Mouse (Mus musculus): Measurements from ENCODE around the gene Gm44790. TPM values are rescaled to one million over a fixed set of nuclear protein-coding genes. Genes with fewer than 3 reads are reported as not detected.

The Gm44790 gene
- polyA plus RNA-seq, 1 experiment from 2014 or later, result not detected

DNA sequence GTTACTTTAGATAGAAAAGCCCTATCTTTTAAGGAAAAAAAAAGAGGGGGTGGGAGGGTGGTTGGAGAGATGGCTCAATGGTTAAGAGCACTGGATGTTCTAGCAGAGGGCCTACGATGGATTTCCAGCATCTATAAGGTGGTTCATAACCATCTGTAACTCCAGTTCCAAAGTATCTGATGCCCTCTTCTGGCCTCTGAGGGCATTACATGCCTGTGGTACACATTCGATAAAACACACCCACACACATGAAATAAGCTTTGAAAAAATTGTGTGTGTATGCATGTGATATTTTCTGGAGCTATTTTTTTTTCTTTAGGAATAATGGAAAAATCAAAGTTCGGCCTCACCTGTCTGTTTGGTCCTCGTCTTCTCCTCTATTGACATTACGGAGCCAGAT lies 35.1 kb upstream of the Gm44790 start:
- Histone ChIP-seq H3K4me2 (replicated peaks; ENCODE audit: low read depth, low read length) (no peak overlapping the region), H3K4me1 (replicated peaks; ENCODE audit: control insufficient read depth, insufficient read depth, low read length) (peaks cover 8% of the 10 kb centered on the region; the same call in 1 of the 2 replicates), H3K9me3 (ENCODE audit: control insufficient read depth, low read length) (no peaks in the 10 kb centered on the region), H3K27me3 (ENCODE audit: control insufficient read depth, insufficient read depth, low read length) (no peaks in the 10 kb centered on the region), H3K27ac (ENCODE audit: low read depth, low read length) (no peak overlapping the region), H3K36me3 (ENCODE audit: control insufficient read depth, insufficient read depth, low read length) (peaks cover 19% of the 10 kb centered on the region), H3K9ac (ENCODE audit: low read depth, low read length) (no peak overlapping the region), H3K4me3 (ENCODE audit: low read depth, low read length) (no peak overlapping the region)
- DNase-seq (ENCODE audit: low spot score) (peak; percentile 42), ATAC-seq (ENCODE audit: low FRiP score) (no peak)
- 96% methylated on average over 5 of the region's 5 CpGs for WGBS

DNA sequence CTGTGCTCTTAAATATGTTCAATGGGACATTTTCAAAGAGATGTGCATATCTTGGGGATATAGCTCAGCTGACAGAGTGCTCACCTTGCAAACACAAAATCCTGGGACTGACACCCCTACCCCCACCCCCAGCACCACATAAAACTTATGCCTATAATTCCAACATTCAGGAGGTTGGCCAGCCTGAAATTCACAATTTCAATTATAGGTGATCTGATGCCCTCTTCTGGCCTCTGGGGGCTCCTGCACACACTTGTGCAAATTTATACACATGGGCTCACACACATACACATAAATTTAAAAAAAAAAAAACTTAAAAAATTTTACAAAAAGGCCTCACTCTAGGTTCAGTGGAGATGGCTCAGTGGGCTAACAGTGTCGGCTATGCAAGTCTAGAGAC lies 33.3 kb upstream of the Gm44790 start:
- H3K9ac ChIP-seq (ENCODE audit: low read depth, low read length), result no peak overlapping the region
- DNase-seq (ENCODE audit: low spot score) (no peak), ATAC-seq (ENCODE audit: low FRiP score) (no peak)
- no peaks in the 10 kb centered on the region for H3K27me3 ChIP-seq (ENCODE audit: control insufficient read depth, insufficient read depth, low read length)
- no peak overlapping the region for H3K4me2 ChIP-seq (replicated peaks; ENCODE audit: low read depth, low read length)
- peaks cover 19% of the 10 kb centered on the region for H3K36me3 ChIP-seq (ENCODE audit: control insufficient read depth, insufficient read depth, low read length)
- H3K4me3 ChIP-seq (ENCODE audit: low read depth, low read length), result no peak overlapping the region
- 93% methylated on average over 1 of the region's 1 CpGs for WGBS
- no peaks in the 10 kb centered on the region for H3K9me3 ChIP-seq (ENCODE audit: control insufficient read depth, low read length)
- no peak overlapping the region for H3K27ac ChIP-seq (ENCODE audit: low read depth, low read length)
- peaks cover 8% of the 10 kb centered on the region; the same call in 1 of the 2 replicates for H3K4me1 ChIP-seq (replicated peaks; ENCODE audit: control insufficient read depth, insufficient read depth, low read length)

DNA sequence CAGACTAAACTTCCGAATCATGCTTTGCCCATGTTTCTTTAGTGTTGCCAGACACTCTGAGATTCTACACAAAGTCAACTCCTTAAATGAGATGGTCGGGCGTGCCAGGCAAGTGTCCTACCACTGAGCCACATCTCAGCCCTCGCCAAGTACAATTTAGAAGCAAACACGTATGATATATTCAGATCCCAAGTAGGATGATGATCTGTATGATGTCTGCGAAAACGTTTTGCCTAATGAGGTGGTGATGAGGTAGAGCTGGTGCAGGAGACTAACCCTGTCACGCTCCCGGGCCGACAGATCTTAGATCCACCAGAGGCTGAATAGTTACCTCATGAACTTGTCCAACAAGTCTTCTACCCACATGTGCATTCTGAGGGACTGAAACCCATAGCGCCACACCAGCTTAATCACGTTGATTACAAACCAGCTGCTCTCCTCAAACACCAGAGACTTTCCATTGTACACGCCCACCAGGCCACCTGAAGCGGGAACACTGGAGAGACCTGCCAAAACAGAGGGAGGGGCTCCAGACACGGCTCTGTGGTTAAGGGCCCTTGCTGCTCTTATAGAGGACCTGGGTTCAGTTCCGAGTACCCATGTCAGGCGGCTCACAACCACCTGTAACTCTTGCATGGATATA lies 32.3 kb upstream of the Gm44790 start:
- ATAC-seq (ENCODE audit: low FRiP score), result no peak
- Histone ChIP-seq H3K9me3 (ENCODE audit: control insufficient read depth, low read length) (no peaks in the 10 kb centered on the region), H3K27me3 (ENCODE audit: control insufficient read depth, insufficient read depth, low read length) (no peaks in the 10 kb centered on the region), H3K4me3 (ENCODE audit: low read depth, low read length) (no peak overlapping the region), H3K4me2 (replicated peaks; ENCODE audit: low read depth, low read length) (no peak overlapping the region), H3K4me1 (replicated peaks; ENCODE audit: control insufficient read depth, insufficient read depth, low read length) (peaks cover 8% of the 10 kb centered on the region; the same call in 1 of the 2 replicates), H3K27ac (ENCODE audit: low read depth, low read length) (no peak overlapping the region), H3K9ac (ENCODE audit: low read depth, low read length) (no peak overlapping the region), H3K36me3 (ENCODE audit: control insufficient read depth, insufficient read depth, low read length) (peaks cover 19% of the 10 kb centered on the region)
- DNase-seq (ENCODE audit: low spot score), result no peak
- 95% methylated on average over 17 of the region's 17 CpGs for WGBS

DNA sequence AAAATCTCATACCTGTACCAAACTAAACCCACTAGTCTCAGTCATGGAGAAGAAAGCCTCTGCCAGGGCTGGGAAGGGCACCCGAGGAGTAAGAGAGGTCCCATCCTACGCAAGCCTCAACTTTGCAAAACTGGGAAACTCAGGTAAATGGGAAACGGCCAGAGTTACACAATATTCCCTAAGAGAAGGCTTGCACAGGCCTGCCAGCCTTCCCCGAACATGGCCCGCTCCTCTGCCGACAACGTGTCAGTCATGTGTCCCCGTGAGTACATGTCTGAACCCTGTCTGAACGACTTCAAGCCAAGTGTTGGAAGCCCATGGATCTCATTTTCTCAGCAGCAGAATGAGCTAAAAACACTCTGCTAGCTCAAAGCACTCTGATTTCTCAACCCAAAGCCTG lies 31.4 kb upstream of the Gm44790 start:
- 87% methylated on average over 9 of the region's 9 CpGs for WGBS
- no peaks in the 10 kb centered on the region for H3K27me3 ChIP-seq (ENCODE audit: control insufficient read depth, insufficient read depth, low read length)
- ATAC-seq (ENCODE audit: low FRiP score) (no peak), DNase-seq (ENCODE audit: low spot score) (no peak)
- H3K36me3 ChIP-seq (ENCODE audit: control insufficient read depth, insufficient read depth, low read length), result peaks cover 19% of the 10 kb centered on the region
- peak overlapping the region; percentile 85; the same call in 1 of the 2 replicates for H3K4me3 ChIP-seq (ENCODE audit: low read depth, low read length)
- no peaks in the 10 kb centered on the region for H3K9me3 ChIP-seq (ENCODE audit: control insufficient read depth, low read length)
- H3K27ac ChIP-seq (ENCODE audit: low read depth, low read length), result no peak overlapping the region
- H3K9ac ChIP-seq (ENCODE audit: low read depth, low read length), result no peak overlapping the region
- peak overlapping the region; percentile 72; the same call in 1 of the 2 replicates for H3K4me2 ChIP-seq (replicated peaks; ENCODE audit: low read depth, low read length)
- peaks cover 8% of the 10 kb centered on the region; the same call in 1 of the 2 replicates for H3K4me1 ChIP-seq (replicated peaks; ENCODE audit: control insufficient read depth, insufficient read depth, low read length)

DNA sequence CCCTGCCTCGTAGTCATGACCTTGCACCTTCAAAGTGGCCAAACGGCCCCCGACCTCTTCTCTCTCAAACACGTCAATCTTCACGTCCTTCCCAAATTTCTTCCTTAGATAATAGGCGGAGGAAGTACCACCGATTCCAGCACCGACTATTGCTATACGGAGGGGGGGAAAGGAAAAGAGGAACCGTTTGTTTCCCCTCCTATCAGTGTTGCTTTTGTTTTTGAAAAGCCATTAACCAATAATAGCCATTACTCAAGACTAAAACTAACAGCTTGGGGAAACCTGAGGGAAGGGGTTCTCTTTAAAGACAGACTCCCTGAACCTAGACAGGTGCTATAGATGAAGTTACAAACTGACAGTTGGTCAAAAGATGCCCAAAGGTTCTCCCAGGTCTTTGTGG lies 30.5 kb upstream of the Gm44790 start:
- WGBS, result 41% methylated on average over 10 of the region's 10 CpGs
- no peak for ATAC-seq (ENCODE audit: low FRiP score)

DNA sequence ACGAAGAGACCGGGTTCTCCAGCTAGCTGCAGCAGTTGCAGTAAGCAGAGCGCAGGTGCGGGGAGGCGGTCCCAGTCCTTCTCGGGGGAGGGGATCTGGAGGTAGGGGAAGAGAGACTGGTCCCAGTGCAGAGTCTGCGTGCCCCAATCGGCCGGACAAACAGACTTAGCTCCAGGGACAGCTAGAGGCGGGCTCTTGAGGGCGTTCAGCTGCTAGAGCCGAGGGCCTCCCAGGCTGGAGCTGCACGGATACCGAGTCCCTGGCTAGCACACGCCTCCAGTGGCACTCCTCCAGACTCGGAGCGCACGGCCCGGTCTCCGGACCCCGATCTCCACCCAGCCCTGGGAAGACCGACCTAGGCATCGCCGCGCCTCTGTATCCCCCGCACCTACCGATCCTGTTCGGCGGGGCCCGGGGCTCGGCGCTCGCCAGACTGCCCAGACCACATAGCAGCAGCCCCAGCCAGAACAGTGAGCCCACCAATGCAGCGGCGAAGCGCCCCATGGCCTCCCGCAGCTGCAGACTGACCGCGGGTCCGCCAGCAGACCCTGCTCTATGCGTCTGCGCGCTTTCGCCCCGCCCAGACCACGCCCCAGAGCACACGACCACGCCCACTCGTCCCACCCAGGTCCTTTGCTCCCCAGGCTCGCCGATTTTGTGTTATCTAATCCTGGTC lies 29.7 kb upstream of the Gm44790 start, which contains the start of gene Pcyox1:
TSS of gene Pcyox1 (minus strand) at position 574 of the 676 bp plus-strand sequence.
- Histone ChIP-seq H3K27ac (ENCODE audit: low read depth, low read length) (peak within 1 kb of the TSS; percentile 83), H3K27me3 (ENCODE audit: control insufficient read depth, insufficient read depth, low read length) (no peaks in the 10 kb centered on the region), H3K4me1 (replicated peaks; ENCODE audit: control insufficient read depth, insufficient read depth, low read length) (peaks cover 8% of the 10 kb centered on the region; the same call in 1 of the 2 replicates), H3K36me3 (ENCODE audit: control insufficient read depth, insufficient read depth, low read length) (peaks cover 5% of the 10 kb centered on the region), H3K9ac (ENCODE audit: low read depth, low read length) (peak within 1 kb of the TSS; percentile 92), H3K4me2 (replicated peaks; ENCODE audit: low read depth, low read length) (peak within 1 kb of the TSS; percentile 72), H3K4me3 (ENCODE audit: low read depth, low read length) (peak within 1 kb of the TSS; percentile 85), H3K9me3 (ENCODE audit: control insufficient read depth, low read length) (no peaks in the 10 kb centered on the region)
- DNase-seq (ENCODE audit: low spot score) (peak; percentile 94), ATAC-seq (ENCODE audit: low FRiP score) (peak; percentile 96)
- WGBS, result under 1% methylated on average over 48 of the region's 51 CpGs

More for the DNA sequence above, 30.5 kb upstream of the Gm44790 start:
- Histone ChIP-seq H3K4me1 (replicated peaks; ENCODE audit: control insufficient read depth, insufficient read depth, low read length) (peaks cover 8% of the 10 kb centered on the region; the same call in 1 of the 2 replicates), H3K27me3 (ENCODE audit: control insufficient read depth, insufficient read depth, low read length) (no peaks in the 10 kb centered on the region), H3K36me3 (ENCODE audit: control insufficient read depth, insufficient read depth, low read length) (peaks cover 12% of the 10 kb centered on the region), H3K9ac (ENCODE audit: low read depth, low read length) (peak overlapping the region; percentile 92), H3K9me3 (ENCODE audit: control insufficient read depth, low read length) (no peaks in the 10 kb centered on the region), H3K4me3 (ENCODE audit: low read depth, low read length) (peak overlapping the region; percentile 85), H3K27ac (ENCODE audit: low read depth, low read length) (no peak overlapping the region), H3K4me2 (replicated peaks; ENCODE audit: low read depth, low read length) (peak overlapping the region; percentile 72)
- no peak for DNase-seq (ENCODE audit: low spot score)

DNA sequence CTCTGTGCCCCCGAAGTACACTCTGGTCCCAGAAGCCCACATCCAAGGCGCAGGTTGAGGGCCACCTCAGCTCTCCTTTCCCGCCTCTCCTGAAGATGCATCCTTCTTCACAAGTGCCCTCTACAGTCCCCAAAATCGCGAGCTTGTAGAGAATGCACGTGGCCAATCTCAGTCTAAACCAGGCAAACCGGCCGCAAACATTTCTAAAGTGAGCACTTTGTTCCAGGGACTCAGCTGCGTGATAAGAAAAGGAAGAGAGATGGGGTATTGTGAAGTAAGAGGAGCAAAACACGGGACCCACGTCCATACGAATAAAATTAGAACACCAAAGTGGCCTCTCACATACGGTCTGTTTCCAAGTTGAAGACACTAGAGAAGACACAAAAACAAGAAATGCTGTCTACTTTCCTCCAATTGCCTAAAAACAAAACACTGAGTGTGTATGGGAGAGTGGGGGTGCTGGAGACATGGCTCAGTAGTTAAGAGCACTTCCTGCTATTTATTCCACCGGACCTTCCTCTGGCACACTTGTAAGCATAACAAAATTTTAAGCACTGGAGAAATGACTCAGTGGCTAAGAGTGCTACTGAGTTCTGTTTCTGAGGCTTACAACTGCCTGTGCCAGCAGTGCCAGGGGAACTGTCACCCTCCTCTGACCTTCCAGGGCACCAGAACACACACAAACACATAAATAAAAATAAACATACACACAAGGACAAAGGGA lies 29.0 kb upstream of the Gm44790 start:
- DNase-seq (ENCODE audit: low spot score), result no peak
- H3K27ac ChIP-seq (ENCODE audit: low read depth, low read length), result peak overlapping the region; percentile 83; the same call in 1 of the 2 replicates
- H3K4me1 ChIP-seq (replicated peaks; ENCODE audit: control insufficient read depth, insufficient read depth, low read length), result peaks cover 8% of the 10 kb centered on the region; the same call in 1 of the 2 replicates
- no peak for ATAC-seq (ENCODE audit: low FRiP score)
- H3K9ac ChIP-seq (ENCODE audit: low read depth, low read length), result peak overlapping the region; percentile 92
- no peaks in the 10 kb centered on the region for H3K36me3 ChIP-seq (ENCODE audit: control insufficient read depth, insufficient read depth, low read length)
- no peaks in the 10 kb centered on the region for H3K9me3 ChIP-seq (ENCODE audit: control insufficient read depth, low read length)
- H3K27me3 ChIP-seq (ENCODE audit: control insufficient read depth, insufficient read depth, low read length), result no peaks in the 10 kb centered on the region
- H3K4me2 ChIP-seq (replicated peaks; ENCODE audit: low read depth, low read length), result peak overlapping the region; percentile 72
- 8% methylated on average over 14 of the region's 14 CpGs for WGBS
- peak overlapping the region; percentile 85 for H3K4me3 ChIP-seq (ENCODE audit: low read depth, low read length)

DNA sequence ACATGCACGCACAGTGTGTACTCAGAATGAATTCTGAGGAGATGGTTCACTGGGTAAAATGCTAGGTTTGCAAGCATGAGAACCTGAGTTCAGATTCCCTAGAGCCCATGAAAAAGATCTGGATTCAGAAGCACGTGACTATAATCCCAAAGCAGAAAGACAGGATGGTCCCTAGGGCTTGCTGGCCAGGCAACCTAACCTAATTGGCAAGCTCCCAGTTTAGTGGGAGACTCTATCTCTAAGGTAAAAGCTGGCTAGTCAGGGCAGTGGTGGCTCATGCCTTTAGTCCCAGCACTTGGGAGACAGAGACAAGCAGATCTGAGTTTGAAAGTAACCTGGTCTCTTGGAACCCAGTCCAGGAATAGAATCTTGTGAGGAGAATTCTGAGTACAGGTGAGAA lies 27.5 kb upstream of the Gm44790 start:
- no peak for DNase-seq (ENCODE audit: low spot score)
- no peak for ATAC-seq (ENCODE audit: low FRiP score)
- H3K9me3 ChIP-seq (ENCODE audit: control insufficient read depth, low read length), result no peaks in the 10 kb centered on the region
- H3K36me3 ChIP-seq (ENCODE audit: control insufficient read depth, insufficient read depth, low read length), result no peaks in the 10 kb centered on the region
- H3K27ac ChIP-seq (ENCODE audit: low read depth, low read length), result no peak overlapping the region
- H3K27me3 ChIP-seq (ENCODE audit: control insufficient read depth, insufficient read depth, low read length), result no peaks in the 10 kb centered on the region
- no peak overlapping the region for H3K9ac ChIP-seq (ENCODE audit: low read depth, low read length)
- no peak overlapping the region for H3K4me2 ChIP-seq (replicated peaks; ENCODE audit: low read depth, low read length)
- WGBS, result 76% methylated on average over 2 of the region's 2 CpGs
- H3K4me1 ChIP-seq (replicated peaks; ENCODE audit: control insufficient read depth, insufficient read depth, low read length), result peaks cover 8% of the 10 kb centered on the region; the same call in 1 of the 2 replicates
- 0 out of 2 replicates have a peak overlapping the region, but pooled peaks have one; percentile 8 for H3K4me3 ChIP-seq (ENCODE audit: low read depth, low read length)
